Mouse (Mus musculus): Measurements from ENCODE around the gene Fnbp4. TPM values are rescaled to one million over a fixed set of nuclear protein-coding genes. Genes with fewer than 3 reads are reported as not detected.

Gene Fnbp4
- 148 and 165 TPM in 2 replicates for total RNA-seq (2017)

- ATAC-seq (replicated peaks; ENCODE audit: low read depth, poor library complexity, severe bottlenecking) = peak; percentile 99
Measured at GRCm38 (mm10) chr2:90745053-90745678, at the start of gene Fnbp4. Gene Fnbp4 (plus strand): TSS chr2:90745370.

- ATAC-seq (replicated peaks; ENCODE audit: low read depth, poor library complexity, severe bottlenecking) = no peak
Measured at GRCm38 (mm10) chr2:90700943-90701342, 44.2 kb upstream of the Fnbp4 start.

GRCm38 (mm10) chr2:90708548-90708947, 36.6 kb upstream of the Fnbp4 start:
- no peak for ATAC-seq (replicated peaks; ENCODE audit: low read depth, poor library complexity, severe bottlenecking)

GRCm38 (mm10) chr2:90715555-90716092, 29.5 kb upstream of the Fnbp4 start:
- ATAC-seq (replicated peaks; ENCODE audit: low read depth, poor library complexity, severe bottlenecking) = peak; percentile 47; the same call in 1 of the 2 replicates

GRCm38 (mm10) chr2:90717366-90717765, 27.8 kb upstream of the Fnbp4 start:
- no peak for ATAC-seq (replicated peaks; ENCODE audit: low read depth, poor library complexity, severe bottlenecking)

- no peak for ATAC-seq (replicated peaks; ENCODE audit: low read depth, poor library complexity, severe bottlenecking)
Measured at GRCm38 (mm10) chr2:90717948-90718347, 27.2 kb upstream of the Fnbp4 start.

- no peak for ATAC-seq (replicated peaks; ENCODE audit: low read depth, poor library complexity, severe bottlenecking)
Measured at GRCm38 (mm10) chr2:90726818-90727217, 18.4 kb upstream of the Fnbp4 start.

- no peak for ATAC-seq (replicated peaks; ENCODE audit: low read depth, poor library complexity, severe bottlenecking)
Measured at GRCm38 (mm10) chr2:90735326-90735725, 9.8 kb upstream of the Fnbp4 start.

GRCm38 (mm10) chr2:90738801-90739200, 6.4 kb upstream of the Fnbp4 start:
- ATAC-seq (replicated peaks; ENCODE audit: low read depth, poor library complexity, severe bottlenecking) = no peak

- ATAC-seq (replicated peaks; ENCODE audit: low read depth, poor library complexity, severe bottlenecking) = no peak
Measured at GRCm38 (mm10) chr2:90739327-90739726, 5.8 kb upstream of the Fnbp4 start.

GRCm38 (mm10) chr2:90739921-90740320, 5.2 kb upstream of the Fnbp4 start:
- ATAC-seq (replicated peaks; ENCODE audit: low read depth, poor library complexity, severe bottlenecking) = no peak

- no peak for ATAC-seq (replicated peaks; ENCODE audit: low read depth, poor library complexity, severe bottlenecking)
Measured at GRCm38 (mm10) chr2:90744285-90745052, 701 bp upstream of the Fnbp4 start.

GRCm38 (mm10) chr2:90745740-90746537, 769 bp downstream of the Fnbp4 start:
- no peak; the same call in 1 of the 2 replicates for ATAC-seq (replicated peaks; ENCODE audit: low read depth, poor library complexity, severe bottlenecking)

GRCm38 (mm10) chr2:90746538-90746865, 1.3 kb downstream of the Fnbp4 start:
- no peak for ATAC-seq (replicated peaks; ENCODE audit: low read depth, poor library complexity, severe bottlenecking)

- no peak for ATAC-seq (replicated peaks; ENCODE audit: low read depth, poor library complexity, severe bottlenecking)
Measured at GRCm38 (mm10) chr2:90747131-90747530, 2.0 kb downstream of the Fnbp4 start.

GRCm38 (mm10) chr2:90749676-90750459, 4.7 kb downstream of the Fnbp4 start:
- ATAC-seq (replicated peaks; ENCODE audit: low read depth, poor library complexity, severe bottlenecking) = no peak

- no peak for ATAC-seq (replicated peaks; ENCODE audit: low read depth, poor library complexity, severe bottlenecking)
Measured at GRCm38 (mm10) chr2:90753565-90753964, 8.4 kb downstream of the Fnbp4 start.

GRCm38 (mm10) chr2:90754188-90754587, 9.0 kb downstream of the Fnbp4 start:
- 0 out of 2 replicates have a peak, but pooled peaks have one; percentile 22 for ATAC-seq (replicated peaks; ENCODE audit: low read depth, poor library complexity, severe bottlenecking)

- ATAC-seq (replicated peaks; ENCODE audit: low read depth, poor library complexity, severe bottlenecking) = no peak
Measured at GRCm38 (mm10) chr2:90765123-90765522, 20.0 kb downstream of the Fnbp4 start.

- no peak for ATAC-seq (replicated peaks; ENCODE audit: low read depth, poor library complexity, severe bottlenecking)
Measured at GRCm38 (mm10) chr2:90781323-90781722, 36.2 kb downstream of the Fnbp4 start.
